Mouse (Mus musculus) frontal cortex, adult (tissue): ENCODE measurements around the gene Gm49366.
"Not testable (repeated sequence)": the region's sequence is repeated elsewhere in the genome, so short reads cannot be mapped to it uniquely, and the experiment has no call there.

Experiments
- ATAC-seq: cut with Nextera tagmentation; 2 replicates; pipeline ENCODE4 v1.9.2; 2017; ENCODE audit warnings: mild to moderate bottlenecking, moderate library complexity, mixed read lengths; ENCODE audit not compliant: low TSS enrichment

Gm49366 gene

DNA sequence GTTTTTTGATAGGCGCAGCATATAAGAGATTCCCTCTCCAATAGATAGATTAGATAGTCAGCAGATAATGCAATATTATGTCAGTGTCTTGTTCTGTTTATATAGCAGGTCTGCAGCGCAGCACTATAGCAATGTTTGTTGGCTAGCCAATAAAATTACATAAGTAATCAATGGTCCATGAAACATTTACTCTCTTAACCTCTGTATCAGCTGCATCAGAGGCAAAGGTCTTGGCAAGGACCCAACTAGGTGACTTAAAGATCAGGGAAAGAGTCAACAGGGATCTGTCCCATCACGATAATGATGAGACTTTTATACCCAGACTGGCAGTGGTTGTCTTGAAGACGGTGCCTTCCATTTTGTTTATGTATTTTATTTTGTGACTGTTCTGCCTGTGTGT is 5.9 kb upstream of the Gm49366 start:
- no peak for ATAC-seq

DNA sequence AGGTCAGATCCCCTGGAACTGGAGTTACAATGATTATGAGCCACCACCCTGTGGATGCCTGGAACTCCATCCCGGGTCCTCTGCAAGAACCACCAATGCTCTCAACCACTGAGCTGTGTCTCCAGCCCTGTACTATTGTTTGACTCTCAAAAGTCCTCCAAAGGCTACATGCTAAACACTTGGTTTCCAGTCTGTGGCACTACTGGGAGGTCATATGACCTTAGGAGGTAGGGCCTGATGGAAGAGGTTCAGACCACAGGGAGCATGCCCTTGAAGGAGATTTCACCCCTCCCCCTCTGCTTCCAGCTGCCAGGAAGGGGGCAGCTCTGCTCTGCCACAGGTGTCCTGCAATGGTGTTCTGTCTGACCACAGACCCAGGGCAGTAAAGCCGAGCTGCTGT is 5.4 kb upstream of the Gm49366 start:
- not testable (repeated sequence) for ATAC-seq

DNA sequence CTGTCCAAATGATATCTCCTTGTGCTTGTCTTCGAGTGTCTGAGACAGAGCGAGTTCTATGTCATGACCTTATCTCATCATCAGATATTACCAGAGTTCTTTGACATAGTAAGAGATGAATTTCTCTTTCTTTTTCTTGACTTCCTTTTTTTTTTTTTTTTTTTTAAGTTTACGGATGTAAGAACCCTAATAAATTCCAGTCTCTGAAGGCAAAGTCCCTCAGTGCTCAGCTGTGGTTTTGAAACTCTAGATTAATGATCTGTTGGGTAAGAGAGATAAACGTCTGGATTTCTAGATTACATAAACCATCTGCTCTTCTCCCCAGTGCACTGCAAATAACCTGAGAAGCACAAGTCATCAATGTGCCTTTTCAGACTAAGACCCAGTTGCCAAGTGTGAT is 4.6 kb upstream of the Gm49366 start:
- ATAC-seq, result no peak

GRCm38 (mm10) chr12:84038241-84038640 is 494 bp upstream of the Gm49366 start, which contains the start of gene Acot4:
Gene Acot4 (plus strand): TSS chr12:84038379.
- peak; percentile 78; the same call in 1 of the 2 replicates for ATAC-seq

DNA sequence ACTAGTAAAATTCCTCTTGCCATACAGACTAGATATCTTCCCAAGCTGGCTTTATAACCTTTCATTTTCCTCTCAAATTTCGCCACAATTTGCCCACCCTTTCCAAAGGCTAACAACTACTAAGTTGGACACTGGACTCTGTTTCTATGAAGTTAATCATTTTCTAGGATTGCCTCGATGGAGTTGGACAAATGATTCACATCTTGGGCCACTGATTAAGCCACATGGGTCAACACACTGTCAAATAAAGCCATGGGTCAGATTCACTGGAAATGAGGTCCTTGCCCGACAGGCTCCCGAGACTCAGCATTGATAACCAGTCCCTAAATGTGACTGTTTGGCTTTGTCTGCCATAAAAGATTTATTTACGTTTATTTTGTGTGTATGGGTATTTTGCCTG is 3.5 kb downstream of the Gm49366 start:
- ATAC-seq, result no peak

DNA sequence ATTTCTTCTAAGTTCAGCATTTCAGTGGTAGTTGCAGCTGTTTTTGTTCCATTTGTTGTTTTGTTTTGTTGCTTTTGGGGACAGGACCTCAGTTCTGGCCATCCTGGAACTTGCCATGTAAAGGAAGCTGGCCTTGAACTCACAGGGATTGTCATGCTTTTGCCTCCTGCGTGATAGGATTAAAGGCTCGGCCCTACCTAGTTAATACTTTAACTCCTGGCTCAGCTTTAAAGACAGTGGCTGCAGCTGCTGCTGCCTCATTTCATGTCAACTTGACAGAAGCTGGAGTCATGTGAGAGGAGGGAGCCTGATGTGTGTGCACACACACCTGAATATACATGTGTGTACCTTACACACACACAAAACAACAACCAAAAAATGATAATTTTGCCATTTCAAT is 5.3 kb downstream of the Gm49366 start:
- no peak for ATAC-seq

DNA sequence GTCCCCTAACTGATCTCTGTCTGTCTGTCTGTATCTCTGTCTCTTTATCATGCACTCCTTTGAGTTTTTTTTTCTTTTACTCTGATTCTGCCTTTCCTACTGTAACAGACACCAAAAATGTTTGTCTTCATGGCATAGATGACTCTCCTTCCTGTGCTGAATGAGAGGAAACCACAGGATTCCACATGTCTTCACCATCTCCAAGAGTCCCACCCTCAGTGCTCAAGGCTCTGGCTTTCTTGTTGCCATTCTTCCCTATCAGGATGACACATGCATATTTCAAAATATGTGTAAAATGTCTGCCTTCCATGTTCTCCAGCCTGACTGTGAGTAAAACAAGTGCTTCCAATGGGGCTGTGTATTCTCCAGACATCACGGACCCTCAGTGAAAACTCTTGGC is 8.2 kb downstream of the Gm49366 start:
- ATAC-seq, result no peak

GRCm38 (mm10) chr12:84050744-84051143 is 12.0 kb downstream of the Gm49366 start:
- not testable (repeated sequence) for ATAC-seq

- no peak for ATAC-seq
These were observed 13.3 kb downstream of the Gm49366 start, which contains the start of gene Acot3 for GRCm38 (mm10) chr12:84051937-84052474. Gene Acot3 (plus strand): TSS chr12:84052144.

GRCm38 (mm10) chr12:84052609-84053008 is 13.9 kb downstream of the Gm49366 start:
- no peak for ATAC-seq

DNA sequence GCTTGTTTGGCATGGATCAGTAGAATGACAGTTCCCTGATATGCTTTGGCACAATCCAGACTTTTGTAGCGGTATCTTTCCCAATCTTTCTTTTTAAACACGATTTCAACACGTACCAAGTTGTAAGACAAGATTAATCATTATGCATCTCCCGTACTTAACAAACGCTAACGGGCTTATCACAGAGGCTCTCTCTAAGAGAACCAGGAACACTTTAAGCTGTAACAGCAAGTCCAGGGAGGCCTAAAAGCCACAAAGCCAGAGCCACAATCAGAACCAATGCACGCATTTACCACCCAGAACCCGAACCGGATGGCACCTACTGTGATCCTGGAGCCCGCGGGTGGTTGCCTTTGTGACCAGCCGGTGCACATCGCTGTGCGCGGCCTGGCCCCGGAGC is 14.4 kb downstream of the Gm49366 start:
- peak; percentile 50; the same call in 1 of the 2 replicates for ATAC-seq

- ATAC-seq, result peak; percentile 55; the same call in 1 of the 2 replicates
These were observed 15.1 kb downstream of the Gm49366 start for GRCm38 (mm10) chr12:84053679-84054391.

GRCm38 (mm10) chr12:84060946-84061345 is 22.2 kb downstream of the Gm49366 start:
- ATAC-seq, result peak; percentile 64; the same call in 1 of the 2 replicates

DNA sequence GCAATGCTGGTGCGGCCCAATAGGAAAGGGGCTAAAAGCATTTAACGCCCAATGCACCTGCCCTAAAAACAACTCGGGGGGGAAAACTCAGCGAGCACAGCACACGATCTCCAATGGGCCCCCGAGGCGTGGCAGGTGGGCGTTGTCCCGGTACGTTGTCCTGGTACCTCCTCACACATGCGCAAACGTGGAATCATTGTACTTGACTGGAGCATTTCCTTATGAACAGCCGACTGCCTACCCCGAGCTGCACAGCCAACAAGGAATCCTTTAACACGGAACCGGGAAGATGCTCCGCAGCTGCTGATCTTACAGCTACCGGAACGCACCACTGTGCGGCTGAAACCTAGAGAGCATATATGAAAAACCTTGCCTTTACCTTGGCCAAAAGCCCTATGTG is 23.6 kb downstream of the Gm49366 start:
- no peak for ATAC-seq

GRCm38 (mm10) chr12:84063228-84063627 is 24.5 kb downstream of the Gm49366 start:
- ATAC-seq, result no peak

GRCm38 (mm10) chr12:84063833-84064232 is 25.1 kb downstream of the Gm49366 start:
- no peak for ATAC-seq

DNA sequence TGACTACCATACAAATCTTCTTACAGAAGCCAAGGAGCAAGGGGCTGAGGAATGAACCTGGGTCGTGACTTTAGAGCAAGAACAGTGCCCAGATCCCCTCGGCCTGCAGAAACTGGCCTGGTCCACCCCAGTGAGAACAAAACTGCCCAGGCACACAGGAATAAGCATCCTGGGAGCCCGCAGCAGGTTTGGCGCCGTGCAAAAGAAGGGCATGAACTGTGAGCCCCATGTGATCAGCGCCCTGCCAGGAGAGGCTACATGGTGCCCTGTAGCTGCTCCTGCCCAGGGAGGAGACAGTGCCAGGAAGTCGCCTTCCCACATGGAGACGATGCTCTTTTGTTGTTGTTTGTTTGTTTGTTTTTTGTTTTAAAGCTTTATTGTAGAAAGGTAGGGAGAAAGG is 25.9 kb downstream of the Gm49366 start:
- ATAC-seq, result no peak

- ATAC-seq, result no peak
These were observed 29.0 kb downstream of the Gm49366 start for GRCm38 (mm10) chr12:84067752-84068151.

GRCm38 (mm10) chr12:84068296-84068695 is 29.6 kb downstream of the Gm49366 start:
- ATAC-seq, result no peak

DNA sequence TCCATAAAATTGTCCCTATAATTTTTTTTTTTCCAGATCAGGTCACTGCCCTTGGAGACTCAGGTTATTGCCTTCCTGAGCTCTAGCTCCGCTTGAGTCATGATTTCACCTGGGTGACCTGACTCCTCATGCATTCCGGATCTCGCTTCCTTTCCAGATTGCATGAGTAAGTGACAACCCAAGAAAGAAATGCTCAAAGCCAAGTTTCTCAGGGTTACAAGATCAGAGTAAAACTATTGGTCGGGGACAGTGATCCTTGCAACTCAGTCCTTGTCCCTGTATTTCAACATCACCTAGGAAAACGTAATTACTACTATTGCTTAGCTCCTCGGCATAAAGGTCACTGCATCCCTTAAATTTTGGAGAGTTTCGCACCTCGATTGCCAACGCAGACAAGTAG is 30.3 kb downstream of the Gm49366 start, which contains the start of gene Acot5:
TSS of gene Acot5 (plus strand) at position 340 of the 400 bp plus-strand sequence.
- no peak for ATAC-seq

DNA sequence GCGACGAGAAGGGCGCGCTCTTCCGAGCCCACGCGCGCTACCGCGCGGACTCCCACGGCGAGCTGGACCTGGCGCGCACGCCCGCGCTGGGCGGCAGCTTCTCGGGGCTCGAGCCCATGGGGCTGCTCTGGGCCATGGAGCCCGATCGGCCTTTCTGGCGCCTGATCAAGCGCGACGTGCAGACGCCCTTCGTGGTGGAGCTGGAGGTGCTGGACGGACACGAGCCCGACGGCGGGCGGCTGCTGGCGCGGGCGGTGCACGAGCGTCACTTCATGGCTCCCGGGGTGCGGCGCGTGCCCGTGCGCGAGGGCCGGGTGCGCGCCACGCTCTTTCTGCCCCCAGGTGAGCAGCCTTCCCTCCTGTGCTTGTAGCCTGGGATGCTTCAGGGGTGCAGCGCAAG is 30.8 kb downstream of the Gm49366 start:
- peak; percentile 35; the same call in 1 of the 2 replicates for ATAC-seq

- ATAC-seq, result peak; percentile 93
These were observed 33.0 kb downstream of the Gm49366 start for GRCm38 (mm10) chr12:84071696-84072095.

GRCm38 (mm10) chr12:84077371-84077990 is 38.7 kb downstream of the Gm49366 start:
- no peak for ATAC-seq
